Mouse (Mus musculus) thymus, adult 2 months (tissue): ENCODE measurements around the gene Tnfrsf22.

Experiments used
- CTCF ChIP-seq: fragments of 200-500 bp; IDR thresholded peaks from 2 replicates; pipeline ENCODE4 v1.5.1; 2012; ENCODE audit warnings: mild to moderate bottlenecking, control low read depth, low read length, moderate library complexity, borderline replicate concordance; ENCODE audit not compliant: control insufficient read depth, poor library complexity, insufficient read depth; ENCODE audit errors: extremely low read depth
- POLR2A ChIP-seq: fragments of 200-500 bp; IDR thresholded peaks from 2 replicates; pipeline ENCODE4 v1.6.1; 2012; ENCODE audit warnings: mild to moderate bottlenecking, low read length, control low read depth, moderate library complexity; ENCODE audit not compliant: control insufficient read depth, poor library complexity, insufficient read depth; ENCODE audit errors: extremely low read depth

- TF ChIP-seq POLR2A, result no peak
- no peak for TF ChIP-seq CTCF
Measured at GRCm38 (mm10) chr7:143626178-143626577, 23.3 kb downstream of the Tnfrsf22 start.
